Mouse (Mus musculus) liver, postnatal 0 days (tissue): ENCODE measurements around the gene Tshz2.
"Not testable (repeated sequence)": the region's sequence is repeated elsewhere in the genome, so short reads cannot be mapped to it uniquely, and the experiment has no call there.

Experiments used
- CTCF ChIP-seq: sonication (generic); IDR thresholded peaks from 2 replicates; pipeline ENCODE4 v1.5.1; 2016; ENCODE audit warnings: antibody characterized with exemption, low read depth
- EP300 ChIP-seq: IDR thresholded peaks from 2 replicates; pipeline ENCODE4 v1.6.1; 2016; ENCODE audit warnings: antibody characterized with exemption, low read depth, mild to moderate bottlenecking

GRCm38 (mm10) chr2:169781671-169782070, 148.9 kb downstream of the Tshz2 start:
- TF ChIP-seq CTCF, EP300: not testable (repeated sequence)
